Mouse (Mus musculus) forebrain, embryonic 15.5 days (tissue): ENCODE data around the gene Fam210b. TPM values are rescaled to one million over a fixed set of nuclear protein-coding genes. Genes with fewer than 3 reads are reported as not detected.

ENCODE experiments used
- polyA plus RNA-seq: library from polyadenylated mRNA; unstranded; fragments of >200 nt; fragmentation: Nextera tagmentation; extraction: Ambion mirVana; gene quantifications from 2 replicates; pipeline ENCODE4 v1.2.1, GENCODE M21; 2015

Fam210b gene
- polyA plus RNA-seq, 1 experiment from 2014 or later: 75.9 TPM

Other genes with a start within 250 kb of the Fam210b start
- gene Mc3r, start 97.1 kb upstream of the Fam210b start, polyA plus RNA-seq: 0.18 and 0.24 TPM in 2 replicates
- gene Aurka, start 25.0 kb downstream of the Fam210b start, polyA plus RNA-seq: 47.7 and 55.4 TPM in 2 replicates
- 30.8 and 35.8 TPM in 2 replicates for gene Cstf1, start 25.1 kb downstream of the Fam210b start, polyA plus RNA-seq
- gene Cass4, start 48.2 kb downstream of the Fam210b start, polyA plus RNA-seq: 0.05 and 0.09 TPM in 2 replicates
- 101 and 103 TPM in 2 replicates for gene Rtf2, start 95.0 kb downstream of the Fam210b start, polyA plus RNA-seq
- gene Gcnt7, start 113.0 kb downstream of the Fam210b start, polyA plus RNA-seq: 2.1 and 2.3 TPM in 2 replicates
- gene Fam209, start 127.0 kb downstream of the Fam210b start, polyA plus RNA-seq: 0.25 and 0.65 TPM in 2 replicates
- gene Tfap2c, start 204.0 kb downstream of the Fam210b start, polyA plus RNA-seq: 25.6 and 30.2 TPM in 2 replicates